ENCODE assay signal across 26 mouse cellular contexts in the genomic region with DNA sequence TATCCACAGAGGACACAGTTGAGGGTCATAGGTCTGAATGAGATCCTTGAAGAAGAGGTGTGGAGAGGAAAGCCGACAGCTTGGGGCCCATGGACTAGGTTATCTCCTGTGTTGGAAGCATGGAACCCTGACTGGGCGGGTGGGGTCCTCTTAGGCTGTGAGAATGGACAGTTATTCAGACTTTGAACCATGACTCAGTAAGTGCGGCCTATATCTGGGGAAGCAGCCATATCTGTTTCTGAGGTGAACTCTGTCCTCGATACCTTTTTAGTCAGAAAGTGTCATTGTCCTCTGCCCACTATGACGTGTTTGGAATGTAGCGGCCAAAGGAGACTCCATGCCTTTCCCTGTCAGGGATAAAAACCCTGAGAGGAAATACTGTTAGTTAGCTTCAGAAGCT. TPM values are rescaled to one million over a fixed set of nuclear protein-coding genes. Genes with fewer than 3 reads are reported as not detected.
"Had no signal": no experiment of that assay in that cellular context is flagged by ENCODE, and none has a peak within 500 bp of the region (broad histone marks: within the 10 kb centered on the region; RNA-seq: fewer than 3 reads in every experiment).

No protein-coding gene starts in this region.

- DNase-seq: kidney, adult 18-20 months; kidney, postnatal 25 days; liver; liver, postnatal 0 days; lung, embryonic 14.5 days; retina, postnatal 1 day; right cerebral cortex, postnatal 25 days; spleen, adult 18-20 months; thymus, adult 18-20 months; thymus, postnatal 36 days had no signal

- H3K4me1 ChIP-seq: limb, embryonic 10.5 days; limb, embryonic 13.5 days; midbrain, embryonic 10.5 days; midbrain, embryonic 13.5 days; neural tube, embryonic 13.5 days had no signal

- H3K27ac ChIP-seq: kidney, postnatal 0 days; limb, embryonic 10.5 days; limb, embryonic 13.5 days; liver, embryonic 14.5 days; macrophage; midbrain, embryonic 10.5 days; midbrain, embryonic 13.5 days; neural tube, embryonic 13.5 days had no signal

- H3K4me3 ChIP-seq: limb, embryonic 10.5 days; limb, embryonic 13.5 days; megakaryocyte, embryonic 14.5 days; midbrain, embryonic 10.5 days; midbrain, embryonic 13.5 days; myocyte; neural tube, embryonic 13.5 days had no signal

- H3K27me3 ChIP-seq: limb, embryonic 13.5 days; megakaryocyte, embryonic 14.5 days; midbrain, embryonic 13.5 days; neural tube, embryonic 13.5 days had no signal

- H3K4me2 ChIP-seq: limb, embryonic 13.5 days; lung, embryonic 14.5 days; midbrain, embryonic 13.5 days; neural tube, embryonic 13.5 days had no signal

- H3K9me3 ChIP-seq: limb, embryonic 10.5 days; limb, embryonic 13.5 days; megakaryocyte, embryonic 14.5 days; midbrain, embryonic 10.5 days; midbrain, embryonic 13.5 days; neural tube, embryonic 13.5 days had no signal

- H3K9ac ChIP-seq: limb, embryonic 13.5 days; liver, embryonic 14.5 days; liver, postnatal 0 days; lung, embryonic 14.5 days; midbrain, embryonic 13.5 days; neural tube, embryonic 13.5 days had no signal

- ATAC-seq: inflammation-experienced regulatory T-cells, adult 6 months; liver, postnatal 0 days; lung, postnatal 0 days; midbrain, embryonic 13.5 days; midbrain, embryonic 16.5 days had no signal

RNA-seq across cellular contexts. Expression of a gene that starts 52.5 kb away (rescaled TPM):
- total RNA-seq: layer of hippocampus, adult 8-10 months; left cerebral cortex, adult 18-20 months; left cerebral cortex, postnatal 25 days had no signal
- polyA plus RNA-seq: limb, embryonic 10.5 days; midbrain, embryonic 10.5 days had no signal
